Mouse (Mus musculus): ENCODE data around the gene Mlec. TPM values are rescaled to one million over a fixed set of nuclear protein-coding genes. Genes with fewer than 3 reads are reported as not detected.
A peak's percentile ranks its signal among the peaks of the same experiment; 100 is the strongest.

Gene Mlec
- total and polyA plus RNA-seq, 2 experiments from 2014 or later = 15.7 to 58.6 TPM

GRCm38 (mm10) chr5:115145253-115145968 lies 12.6 kb downstream of the Mlec start:
- Histone ChIP-seq H3K4me2 (ENCODE audit: low read depth) (no peak overlapping the region), H3K27me3 (ENCODE audit: insufficient read depth, low read length) (no peaks in the 10 kb centered on the region), H3K27ac (ENCODE audit: low read depth, low read length) (no peak overlapping the region), H3K36me3 (ENCODE audit: insufficient read depth) (peaks cover 43% of the 10 kb centered on the region), H3K9ac (no peak overlapping the region), H3K4me3 (ENCODE audit: low read depth, low read length) (no peak overlapping the region), H3K4me1 (ENCODE audit: insufficient read depth) (no peaks in the 10 kb centered on the region), H3K9me3 (ENCODE audit: low read length) (no peaks in the 10 kb centered on the region)
- no peak for TF ChIP-seq CTCF (IDR thresholded peaks at IDR 0.05; ENCODE audit: low read depth)
- WGBS = 72% methylated on average over 11 of the region's 11 CpGs
- ATAC-seq (no peak), DNase-seq (no peak)

GRCm38 (mm10) chr5:115144471-115144870 lies 13.5 kb downstream of the Mlec start:
- ATAC-seq (no peak), DNase-seq (no peak)
- Histone ChIP-seq H3K36me3 (ENCODE audit: insufficient read depth) (peaks cover 33% of the 10 kb centered on the region), H3K9me3 (ENCODE audit: low read length) (no peaks in the 10 kb centered on the region), H3K4me2 (ENCODE audit: low read depth) (no peak overlapping the region), H3K9ac (no peak overlapping the region), H3K27me3 (ENCODE audit: insufficient read depth, low read length) (no peaks in the 10 kb centered on the region), H3K27ac (ENCODE audit: low read depth, low read length) (no peak overlapping the region), H3K4me1 (ENCODE audit: insufficient read depth) (no peaks in the 10 kb centered on the region), H3K4me3 (ENCODE audit: low read depth, low read length) (no peak overlapping the region)
- 74% methylated on average over 6 of the region's 6 CpGs for WGBS
- TF ChIP-seq CTCF (IDR thresholded peaks at IDR 0.05; ENCODE audit: low read depth) = no peak

GRCm38 (mm10) chr5:115143552-115143951 lies 14.4 kb downstream of the Mlec start:
- H3K4me2 ChIP-seq (ENCODE audit: low read depth) = no peak overlapping the region
- 42% methylated on average over 10 of the region's 10 CpGs for WGBS
- no peak overlapping the region for H3K9ac ChIP-seq
- no peak overlapping the region for H3K4me3 ChIP-seq (ENCODE audit: low read depth, low read length)
- no peak for TF ChIP-seq CTCF (IDR thresholded peaks at IDR 0.05; ENCODE audit: low read depth)
- DNase-seq (peak; percentile 82), ATAC-seq (peak; percentile 91)
- H3K27me3 ChIP-seq (ENCODE audit: insufficient read depth, low read length) = no peaks in the 10 kb centered on the region
- H3K36me3 ChIP-seq (ENCODE audit: insufficient read depth) = peaks cover 26% of the 10 kb centered on the region
- no peaks in the 10 kb centered on the region for H3K9me3 ChIP-seq (ENCODE audit: low read length)
- no peaks in the 10 kb centered on the region for H3K4me1 ChIP-seq (ENCODE audit: insufficient read depth)
- no peak overlapping the region for H3K27ac ChIP-seq (ENCODE audit: low read depth, low read length)

DNA sequence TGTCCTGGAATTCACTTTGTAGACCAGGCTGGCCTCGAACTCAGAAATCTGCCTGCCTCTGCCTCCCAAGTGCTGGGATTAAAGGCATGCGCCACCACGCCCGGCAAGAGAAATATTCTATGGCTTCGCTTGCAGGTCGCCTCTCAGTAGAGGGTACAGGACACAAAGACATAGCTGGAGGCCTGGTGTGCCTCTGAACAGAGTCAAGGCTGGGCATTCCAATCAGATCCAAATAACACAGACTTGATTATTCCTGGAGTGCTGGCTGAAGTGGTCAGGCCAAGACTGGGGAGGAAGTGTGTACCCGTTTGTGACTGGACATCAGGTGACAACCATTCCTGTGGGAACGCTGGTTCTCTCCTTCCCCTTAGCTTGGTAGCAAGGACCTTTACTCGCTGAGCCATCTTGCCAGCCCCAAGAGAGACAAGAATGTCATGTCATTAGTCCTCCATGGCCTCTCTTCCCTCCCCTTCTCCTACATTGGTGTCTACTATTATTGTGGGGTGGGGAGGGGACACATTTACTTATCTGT lies 15.7 kb downstream of the Mlec start:
- no peak overlapping the region for H3K27ac ChIP-seq (ENCODE audit: low read depth, low read length)
- no peaks in the 10 kb centered on the region for H3K9me3 ChIP-seq (ENCODE audit: low read length)
- 89% methylated on average over 9 of the region's 9 CpGs for WGBS
- H3K27me3 ChIP-seq (ENCODE audit: insufficient read depth, low read length) = no peaks in the 10 kb centered on the region
- H3K36me3 ChIP-seq (ENCODE audit: insufficient read depth) = peaks cover 15% of the 10 kb centered on the region; the same call in 1 of the 2 replicates
- H3K9ac ChIP-seq = no peak overlapping the region
- no peak overlapping the region for H3K4me2 ChIP-seq (ENCODE audit: low read depth)
- no peak for DNase-seq
- H3K4me3 ChIP-seq (ENCODE audit: low read depth, low read length) = no peak overlapping the region
- H3K4me1 ChIP-seq (ENCODE audit: insufficient read depth) = no peaks in the 10 kb centered on the region
- no peak for TF ChIP-seq CTCF (IDR thresholded peaks at IDR 0.05; ENCODE audit: low read depth)
- no peak for ATAC-seq

- ATAC-seq = no peak
- TF ChIP-seq CTCF (IDR thresholded peaks at IDR 0.05; ENCODE audit: low read depth) = no peak
These were observed 17.3 kb downstream of the Mlec start for GRCm38 (mm10) chr5:115140726-115141125.

GRCm38 (mm10) chr5:115139124-115139523 lies 18.9 kb downstream of the Mlec start:
- Histone ChIP-seq H3K4me3 (ENCODE audit: low read depth, low read length) (no peak overlapping the region), H3K27ac (ENCODE audit: low read depth, low read length) (no peak overlapping the region), H3K4me2 (ENCODE audit: low read depth) (no peak overlapping the region), H3K36me3 (ENCODE audit: insufficient read depth) (no peaks in the 10 kb centered on the region), H3K27me3 (ENCODE audit: insufficient read depth, low read length) (no peaks in the 10 kb centered on the region), H3K9ac (no peak overlapping the region), H3K4me1 (ENCODE audit: insufficient read depth) (peaks cover 1% of the 10 kb centered on the region; the same call in 1 of the 2 replicates), H3K9me3 (ENCODE audit: low read length) (no peaks in the 10 kb centered on the region)
- WGBS = 69% methylated on average over 4 of the region's 4 CpGs
- no peak for DNase-seq
- ATAC-seq = no peak
- TF ChIP-seq CTCF (IDR thresholded peaks at IDR 0.05; ENCODE audit: low read depth) = no peak

More at GRCm38 (mm10) chr5:115140726-115141125, 17.3 kb downstream of the Mlec start:
- WGBS = 78% methylated on average over 3 of the region's 3 CpGs
- 0 out of 2 replicates have a peak, but pooled peaks cover 2% of the 10 kb centered on the region for H3K36me3 ChIP-seq (ENCODE audit: insufficient read depth)
- H3K4me1 ChIP-seq (ENCODE audit: insufficient read depth) = no peaks in the 10 kb centered on the region
- H3K9ac ChIP-seq = no peak overlapping the region
- no peaks in the 10 kb centered on the region for H3K27me3 ChIP-seq (ENCODE audit: insufficient read depth, low read length)
- H3K27ac ChIP-seq (ENCODE audit: low read depth, low read length) = no peak overlapping the region
- no peak for DNase-seq
- H3K4me2 ChIP-seq (ENCODE audit: low read depth) = no peak overlapping the region
- no peaks in the 10 kb centered on the region for H3K9me3 ChIP-seq (ENCODE audit: low read length)
- no peak overlapping the region for H3K4me3 ChIP-seq (ENCODE audit: low read depth, low read length)

All from forebrain, postnatal 0 days (tissue).